8 mouse cellular contexts compared by ENCODE assay signal in the genomic region with DNA sequence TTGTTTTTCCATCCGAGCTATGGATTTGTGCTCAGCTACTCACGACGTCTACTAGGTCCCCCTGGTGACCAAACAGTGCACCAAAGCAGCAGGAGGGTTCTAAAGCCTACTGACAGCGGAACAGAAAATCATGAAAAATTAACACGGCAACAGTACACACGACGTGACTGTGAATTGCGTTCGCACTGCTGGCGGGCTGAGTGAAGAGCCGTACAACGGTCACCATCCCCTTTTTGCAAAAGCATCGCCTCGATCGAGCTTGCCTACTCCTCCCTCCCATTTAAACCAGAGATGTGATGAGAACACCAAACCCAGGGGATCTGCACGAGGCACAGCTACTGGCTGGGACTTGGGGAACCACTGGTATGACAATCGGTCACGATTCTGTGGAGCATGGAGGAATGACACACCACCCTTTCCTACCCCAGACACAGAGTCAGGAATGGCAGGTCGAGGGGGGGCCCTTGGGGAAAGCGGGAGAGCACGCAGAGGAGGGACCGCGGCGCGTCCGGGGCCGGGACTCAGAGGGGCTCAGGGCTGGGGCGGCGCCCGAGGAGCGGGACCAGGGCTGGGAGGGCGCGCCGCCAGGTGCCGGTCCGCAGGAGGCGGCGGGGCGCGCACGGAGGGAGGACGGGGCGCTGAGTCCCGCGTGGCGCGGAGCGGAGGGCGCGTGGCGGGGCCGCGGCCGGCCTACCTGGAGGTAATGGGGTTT. TPM values are rescaled to one million over a fixed set of nuclear protein-coding genes. Genes with fewer than 3 reads are reported as not detected.
DNase-seq lines count a peak whose midpoint lies in the region; ATAC-seq and TF ChIP-seq lines count a peak whose summit lies in the region.

No protein-coding gene starts in this region.

- TF ChIP-seq POLR2A in lung, adult 2 months (IDR thresholded peaks at IDR 0.05; ENCODE audit: borderline replicate concordance, extremely low read depth, low read depth, low read length), result no peak
- TF ChIP-seq POLR2A in testis, adult 2 months (IDR thresholded peaks at IDR 0.05; ENCODE audit: control insufficient read depth, low read depth, low read length), result no peak

- peak overlapping the region; percentile 85 for H3K4me3 ChIP-seq in forebrain, embryonic 13.5 days
- H3K4me3 ChIP-seq in lung, adult 2 months (replicated peaks; ENCODE audit: extremely low read depth, low read depth, low read length), result peak overlapping the region; percentile 79
- H3K4me3 ChIP-seq in neural tube, embryonic 15.5 days (replicated peaks), result peak overlapping the region; percentile 92
- H3K4me3 ChIP-seq in testis, adult 2 months (ENCODE audit: control insufficient read depth, low read depth, low read length), result peak overlapping the region; percentile 88

- no peaks in the 10 kb centered on the region for H3K36me3 ChIP-seq in forebrain, embryonic 13.5 days (ENCODE audit: poor library complexity, severe bottlenecking)
- H3K36me3 ChIP-seq in neural tube, embryonic 15.5 days, result no peaks in the 10 kb centered on the region
- H3K36me3 ChIP-seq in testis, adult 2 months (ENCODE audit: control insufficient read depth, insufficient read depth, low read length), result no peaks in the 10 kb centered on the region

- ATAC-seq in forebrain, embryonic 13.5 days, result peak; percentile 82
- peak; percentile 64 to 80 for ATAC-seq in hematopoietic stem cell, adult 5-6 weeks (replicated peaks in 1 of 2; ENCODE audit: insufficient read depth in 1 of 2, low FRiP score in 2 of 2, low TSS enrichment in 1 of 2, low read depth in 1 of 2, poor library complexity in 2 of 2, severe bottlenecking in 2 of 2)
- peak; percentile 77 for ATAC-seq in neural tube, embryonic 15.5 days (ENCODE audit: low FRiP score)

- H3K9ac ChIP-seq in forebrain, embryonic 13.5 days, result peak overlapping the region; percentile 90
- peak overlapping the region; percentile 97 for H3K9ac ChIP-seq in neural tube, embryonic 15.5 days (replicated peaks)

- H3K9me3 ChIP-seq in forebrain, embryonic 13.5 days (replicated peaks), result no peaks in the 10 kb centered on the region
- no peaks in the 10 kb centered on the region for H3K9me3 ChIP-seq in neural tube, embryonic 15.5 days (replicated peaks)

- H3K27ac ChIP-seq in forebrain, embryonic 13.5 days, result peak overlapping the region; percentile 93
- H3K27ac ChIP-seq in neural tube, embryonic 15.5 days (replicated peaks), result peak overlapping the region; percentile 98
- H3K27ac ChIP-seq in testis, adult 2 months (ENCODE audit: control insufficient read depth, insufficient read depth, low read depth, low read length), result peak overlapping the region; percentile 61

- peak; percentile 73 for DNase-seq in ES-CJ7 (ENCODE audit: low read depth, low spot score)
- DNase-seq in cerebellum, adult 11 months, result peak; percentile 69
- peak; percentile 65 to 70 for DNase-seq in layer of hippocampus, adult 8-10 months (ENCODE audit: low spot score in 2 of 2)
- DNase-seq in lung, adult 2 months, result peak; percentile 72

- under 1% methylated on average over 46 of the region's 54 CpGs for WGBS in forebrain, embryonic 13.5 days
- WGBS in lung, adult 2 months, result under 1% methylated on average over 53 of the region's 54 CpGs
- WGBS in neural tube, embryonic 15.5 days, result 0% methylated on average over 49 of the region's 54 CpGs

- H3K4me2 ChIP-seq in forebrain, embryonic 13.5 days, result peak overlapping the region; percentile 73
- peak overlapping the region; percentile 67 for H3K4me2 ChIP-seq in neural tube, embryonic 15.5 days

- no peaks in the 10 kb centered on the region for H3K27me3 ChIP-seq in forebrain, embryonic 13.5 days
- H3K27me3 ChIP-seq in neural tube, embryonic 15.5 days (replicated peaks), result no peaks in the 10 kb centered on the region
- no peaks in the 10 kb centered on the region for H3K27me3 ChIP-seq in testis, adult 2 months (ENCODE audit: control insufficient read depth, insufficient read depth, low read length)

- H3K4me1 ChIP-seq in forebrain, embryonic 13.5 days, result peaks cover 11% of the 10 kb centered on the region; the same call in 1 of the 2 replicates
- no peaks in the 10 kb centered on the region; the same call in 1 of the 2 replicates for H3K4me1 ChIP-seq in lung, adult 2 months (ENCODE audit: control insufficient read depth, insufficient read depth, low read length)
- peaks cover 17% of the 10 kb centered on the region for H3K4me1 ChIP-seq in neural tube, embryonic 15.5 days
- peaks cover 6% of the 10 kb centered on the region for H3K4me1 ChIP-seq in testis, adult 2 months (ENCODE audit: control insufficient read depth, insufficient read depth, low read length)

- peak; percentile 67 for TF ChIP-seq CTCF in lung, adult 2 months (IDR thresholded peaks at IDR 0.05; ENCODE audit: insufficient read depth, low read length)
- TF ChIP-seq CTCF in testis, adult 2 months (IDR thresholded peaks at IDR 0.05; ENCODE audit: control insufficient read depth, insufficient read depth, insufficient replicate concordance, low read depth, low read length), result no peak

RNA-seq across cellular contexts. Expression of a gene that starts 0.5 kb away (rescaled TPM):
- 23.8 and 25.5 TPM in 2 replicates for polyA plus RNA-seq in forebrain, embryonic 13.5 days (2015; fragmentation: Nextera tagmentation; extraction: Ambion mirVana)
- 7.1 and 17.7 TPM in 2 replicates for total RNA-seq in hematopoietic stem cell, adult 5-6 weeks (2017)
- 10 to 100 TPM; 32.3 to 39.6 (median 35.2) TPM for total RNA-seq in layer of hippocampus, adult 8-10 months (2022)
- polyA plus RNA-seq in lung, adult 2 months (2012; rRNA removed), result 1.6 and 4.4 TPM in 2 replicates
- polyA plus RNA-seq in neural tube, embryonic 15.5 days (2015; fragmentation: Nextera tagmentation; extraction: Ambion mirVana), result 72.4 and 79.1 TPM in 2 replicates
- 1.6 and 2.3 TPM in 2 replicates for polyA plus RNA-seq in testis, adult 2 months (2012; rRNA removed)

Comparison
In these comparisons a context has a peak if more than half of its experiments do, and no peak if none do; other contexts are left out.
1. Peak in every context shown above with its lines: DNase-seq, ATAC-seq, H3K4me3 ChIP-seq and H3K27ac ChIP-seq.